Mouse (Mus musculus): ENCODE data around the gene Oprd1. TPM values are rescaled to one million over a fixed set of nuclear protein-coding genes. Genes with fewer than 3 reads are reported as not detected.

Gene Oprd1
- total and polyA plus RNA-seq, 3 experiments, result 0.01 TPM; not detected in 2

DNA sequence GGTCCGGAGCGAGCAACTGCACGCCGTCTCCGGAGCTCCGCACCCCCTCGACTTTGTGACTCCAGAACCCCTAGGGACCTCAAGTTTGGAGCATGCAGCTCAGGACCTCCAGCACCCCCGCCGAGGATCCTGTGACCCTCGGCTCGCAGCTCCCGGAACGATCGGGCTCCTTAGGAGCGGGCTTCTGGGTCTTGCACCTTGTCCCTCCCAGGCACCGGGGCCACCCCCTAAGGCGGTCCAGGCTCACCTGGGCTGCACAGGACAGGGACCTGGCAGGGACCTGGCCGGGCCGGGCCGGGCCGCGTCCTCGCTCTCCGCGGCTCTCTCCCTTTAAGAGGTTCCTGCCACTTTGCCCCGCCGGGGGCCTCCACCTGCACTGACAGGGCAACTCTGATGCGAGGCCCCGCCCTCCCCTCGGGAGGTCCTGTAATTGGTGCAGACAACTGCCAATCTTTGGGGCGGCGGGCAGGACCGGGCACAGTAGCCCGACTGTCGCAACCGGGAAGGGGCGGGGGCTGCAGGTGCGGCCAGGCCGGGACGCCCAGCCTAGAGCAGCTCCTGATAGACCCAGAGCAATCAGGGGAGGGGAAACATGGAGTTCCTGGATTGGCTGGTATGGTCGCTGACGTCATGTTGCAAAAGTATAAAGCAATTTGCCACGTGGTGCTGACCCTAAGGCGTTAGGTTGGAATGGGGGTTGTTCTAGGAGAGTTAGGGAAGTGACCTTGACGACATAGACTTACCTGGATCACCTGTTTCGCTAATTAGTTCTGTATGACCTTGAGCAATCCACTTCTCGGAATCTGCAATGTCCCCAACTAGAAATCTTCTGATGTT is 69.1 kb downstream of the Oprd1 start, which contains the start of gene Epb41:
Epb41 (minus strand) TSS at position 389 of the 837 bp plus-strand sequence.
- Histone ChIP-seq H3K4me1 (ENCODE audit: control insufficient read depth in 1 of 2, insufficient read depth in 2 of 2, low read length in 2 of 2) (peaks cover 9 to 31% of the 10 kb centered on the region in 2 experiments), H3K9me3 (replicated peaks; ENCODE audit: insufficient read depth, low read length) (no peaks in the 10 kb centered on the region), H3K36me3 (ENCODE audit: control insufficient read depth in 1 of 2, insufficient read depth in 2 of 2, low read length in 2 of 2) (peaks cover 3 to 20% of the 10 kb centered on the region in 2 experiments; a peak in 3 of 4 replicates), H3K9ac (ENCODE audit: control insufficient read depth, low read depth, low read length, poor library complexity, severe bottlenecking) (peak within 1 kb of the TSS; percentile 91), H3K4me3 (ENCODE audit: control insufficient read depth in 1 of 2, insufficient read depth in 1 of 2, low read depth in 2 of 2, low read length in 2 of 2) (peak within 1 kb of the TSS; percentile 83 to 94), H3K27ac (ENCODE audit: control insufficient read depth, low read depth, low read length) (peak within 1 kb of the TSS; percentile 100), H3K79me2 (ENCODE audit: control insufficient read depth, insufficient read depth, low read length, poor library complexity) (peaks cover 40% of the 10 kb centered on the region), H3K27me3 (ENCODE audit: control insufficient read depth in 1 of 2, insufficient read depth in 2 of 2, low read length in 2 of 2) (no peaks in the 10 kb centered on the region)
- peak; percentile 99 for DNase-seq (ENCODE audit: low read depth, low spot score)
- TF ChIP-seq TAL1 (IDR thresholded peaks at IDR 0.05; ENCODE audit: low read length), result no peak
- no peak for TF ChIP-seq E2F4 (IDR thresholded peaks at IDR 0.05; ENCODE audit: borderline replicate concordance, low read depth, low read length)
- no peak for TF ChIP-seq CTCF (IDR thresholded peaks at IDR 0.05 in 2 of 3, conservative IDR thresholded peaks at IDR 0.05 in 1 of 3; ENCODE audit: control insufficient read depth in 1 of 3, insufficient read depth in 1 of 3, low read depth in 2 of 3, low read length in 3 of 3, poor library complexity in 1 of 3, severe bottlenecking in 1 of 3)
- no peak for TF ChIP-seq RCOR1 (IDR thresholded peaks at IDR 0.05; ENCODE audit: low read depth, low read length)
- TF ChIP-seq MAX (IDR thresholded peaks at IDR 0.05; ENCODE audit: low read length), result peak; percentile 99
- 0 out of 2 replicates have a peak, but pooled peaks have one; percentile 34 for TF ChIP-seq UBTF (IDR thresholded peaks at IDR 0.05; ENCODE audit: borderline replicate concordance, insufficient read depth, low read depth, low read length)
- no peak for TF ChIP-seq CHD1 (IDR thresholded peaks at IDR 0.05; ENCODE audit: low read depth, low read length)
- peak; percentile 98 for TF ChIP-seq MXI1 (IDR thresholded peaks at IDR 0.05; ENCODE audit: low read depth, low read length)
- no peak for TF ChIP-seq MYB (IDR thresholded peaks at IDR 0.05; ENCODE audit: low read depth, low read length)
- TF ChIP-seq HCFC1 (IDR thresholded peaks at IDR 0.05; ENCODE audit: low read depth, low read length), result peak; percentile 77
- TF ChIP-seq SMC3 (IDR thresholded peaks at IDR 0.05; ENCODE audit: low read depth, low read length), result no peak
- TF ChIP-seq POLR2AphosphoS5 (IDR thresholded peaks at IDR 0.05; ENCODE audit: borderline replicate concordance, low read depth, low read length), result 0 out of 2 replicates have a peak, but pooled peaks have one; percentile 84
- TF ChIP-seq GATA1 (IDR thresholded peaks at IDR 0.05; ENCODE audit: low read depth, low read length), result no peak
- TF ChIP-seq MEF2A (IDR thresholded peaks at IDR 0.05; ENCODE audit: extremely low read depth, insufficient replicate concordance, low read depth, low read length, poor library complexity, severe bottlenecking), result no peak
- no peak for TF ChIP-seq ZC3H11A (IDR thresholded peaks at IDR 0.05; ENCODE audit: low read depth, low read length)
- TF ChIP-seq EP300 (IDR thresholded peaks at IDR 0.05; ENCODE audit: low read depth in 1 of 2, low read length in 2 of 2), result peak in 1 of 2 experiments; percentile 35; a peak in 1 of 4 replicates
- peak; percentile 85 to 92 for TF ChIP-seq POLR2A (IDR thresholded peaks at IDR 0.05; ENCODE audit: control insufficient read depth in 1 of 2, insufficient read depth in 1 of 2, low read depth in 1 of 2, low read length in 2 of 2, poor library complexity in 1 of 2)
- TF ChIP-seq JUND (IDR thresholded peaks at IDR 0.05; ENCODE audit: low read depth, low read length), result no peak
- peak; percentile 93 for TF ChIP-seq MAZ (IDR thresholded peaks at IDR 0.05; ENCODE audit: low read depth, low read length)
- 0 out of 2 replicates have a peak, but pooled peaks have one; percentile 7 for TF ChIP-seq BHLHE40 (IDR thresholded peaks at IDR 0.05; ENCODE audit: borderline replicate concordance, low read depth, low read length)
- TF ChIP-seq ETS1 (IDR thresholded peaks at IDR 0.05; ENCODE audit: low read depth, low read length), result peak; percentile 81
- TF ChIP-seq MAFK (IDR thresholded peaks at IDR 0.05; ENCODE audit: borderline replicate concordance, low read depth, low read length), result no peak
- TF ChIP-seq TBP (IDR thresholded peaks at IDR 0.05; ENCODE audit: low read depth, low read length), result peak; percentile 98
- peak; percentile 92 for TF ChIP-seq USF1 (IDR thresholded peaks at IDR 0.05; ENCODE audit: low read depth, low read length)
- peak; percentile 86 for TF ChIP-seq ZMIZ1 (IDR thresholded peaks at IDR 0.05; ENCODE audit: low read depth, low read length)
- peak; percentile 98 for TF ChIP-seq MYC (IDR thresholded peaks at IDR 0.05; ENCODE audit: low read depth, low read length)
- peak; percentile 25; the same call in 1 of the 2 replicates for TF ChIP-seq NRF1 (IDR thresholded peaks at IDR 0.05; ENCODE audit: insufficient read depth, low read depth, low read length, poor library complexity, severe bottlenecking)
- no peak for TF ChIP-seq RAD21 (IDR thresholded peaks at IDR 0.05; ENCODE audit: low read depth, low read length)
- TF ChIP-seq POLR2AphosphoS2 (IDR thresholded peaks at IDR 0.05; ENCODE audit: low read length), result peak; percentile 94
- TF ChIP-seq USF2 (IDR thresholded peaks at IDR 0.05; ENCODE audit: borderline replicate concordance in 1 of 2, insufficient read depth in 1 of 2, low read depth in 1 of 2, low read length in 2 of 2), result peak in 1 of 2 experiments; percentile 67; a peak in 2 of 4 replicates
- TF ChIP-seq GABPA (IDR thresholded peaks at IDR 0.05; ENCODE audit: low read depth, low read length), result no peak
- TF ChIP-seq SIN3A (IDR thresholded peaks at IDR 0.05; ENCODE audit: low read length), result peak; percentile 86
- TF ChIP-seq KAT2A (conservative IDR thresholded peaks at IDR 0.05; ENCODE audit: low read depth, low read length), result no peak; the same call in 1 of the 2 replicates
- peak; percentile 76 for TF ChIP-seq TCF12 (IDR thresholded peaks at IDR 0.05; ENCODE audit: low read depth, low read length)
- TF ChIP-seq ZNF384 (IDR thresholded peaks at IDR 0.05; ENCODE audit: low read depth, low read length), result no peak
